ENCODE assay signal across 8 mouse cellular contexts in genomic region chr3:95216655-95217254, GRCm38 (mm10). TPM values are rescaled to one million over a fixed set of nuclear protein-coding genes. Genes with fewer than 3 reads are reported as not detected.
DNase-seq lines count a peak whose midpoint lies in the region; ATAC-seq and TF ChIP-seq lines count a peak whose summit lies in the region.

No protein-coding gene starts in this region.

- no peak for TF ChIP-seq CTCF in G1E (IDR thresholded peaks at IDR 0.05; ENCODE audit: low read depth, low read length)

- ATAC-seq in heart, embryonic 13.5 days (ENCODE audit: extremely low read depth, insufficient number of reproducible peaks, low FRiP score, low TSS enrichment), result no peak
- ATAC-seq in G1E (ENCODE audit: extremely low read depth, insufficient number of reproducible peaks, low FRiP score, poor library complexity, severe bottlenecking), result no peak
- ATAC-seq in hindbrain, embryonic 12.5 days (ENCODE audit: low FRiP score), result peak; percentile 45; the same call in 1 of the 2 replicates

- peaks cover 63% of the 10 kb centered on the region for H3K36me3 ChIP-seq in heart, embryonic 13.5 days
- peaks cover 68% of the 10 kb centered on the region for H3K36me3 ChIP-seq in G1E (replicated peaks)
- H3K36me3 ChIP-seq in hindbrain, embryonic 12.5 days, result peaks cover 43% of the 10 kb centered on the region
- H3K36me3 ChIP-seq in midbrain, embryonic 10.5 days, result peaks cover 76% of the 10 kb centered on the region

- DNase-seq in heart, postnatal 14 days, result no peak
- no peak for DNase-seq in G1E (ENCODE audit: low spot score)
- DNase-seq in midbrain, embryonic 10.5 days (ENCODE audit: low spot score), result no peak
- no peak for DNase-seq in right cerebral cortex, postnatal 10 days (ENCODE audit: low spot score in 2 of 2)
- no peak for DNase-seq in left cerebral cortex, postnatal 14 days (ENCODE audit: low spot score in 2 of 2)
- no peak for DNase-seq in layer of hippocampus, postnatal 25 days (ENCODE audit: extremely low spot score in 1 of 2, low spot score in 1 of 2)

- H3K27ac ChIP-seq in heart, embryonic 13.5 days (replicated peaks), result peak overlapping the region; percentile 99
- peak overlapping the region; percentile 98 for H3K27ac ChIP-seq in hindbrain, embryonic 12.5 days
- peak overlapping the region; percentile 97 for H3K27ac ChIP-seq in midbrain, embryonic 10.5 days (replicated peaks)

- H3K4me1 ChIP-seq in heart, embryonic 13.5 days, result peaks cover 18% of the 10 kb centered on the region
- H3K4me1 ChIP-seq in G1E (ENCODE audit: insufficient read depth, low read depth, low read length), result peaks cover 46% of the 10 kb centered on the region
- H3K4me1 ChIP-seq in hindbrain, embryonic 12.5 days, result 0 out of 2 replicates have a peak, but pooled peaks cover 13% of the 10 kb centered on the region
- H3K4me1 ChIP-seq in midbrain, embryonic 10.5 days, result peaks cover 19% of the 10 kb centered on the region

- H3K4me3 ChIP-seq in heart, embryonic 13.5 days, result peak overlapping the region; percentile 76
- H3K4me3 ChIP-seq in G1E (ENCODE audit: low read depth, low read length), result peak overlapping the region; percentile 79
- peak overlapping the region; percentile 75 for H3K4me3 ChIP-seq in hindbrain, embryonic 12.5 days
- peak overlapping the region; percentile 64 for H3K4me3 ChIP-seq in midbrain, embryonic 10.5 days

- no peaks in the 10 kb centered on the region for H3K27me3 ChIP-seq in heart, embryonic 13.5 days (replicated peaks)
- H3K27me3 ChIP-seq in G1E (ENCODE audit: insufficient read depth, low read length), result no peaks in the 10 kb centered on the region
- no peaks in the 10 kb centered on the region for H3K27me3 ChIP-seq in hindbrain, embryonic 12.5 days
- H3K27me3 ChIP-seq in midbrain, embryonic 10.5 days (ENCODE audit: low read depth, poor library complexity, severe bottlenecking), result no peaks in the 10 kb centered on the region

- peak overlapping the region; percentile 92 for H3K9ac ChIP-seq in heart, embryonic 13.5 days
- H3K9ac ChIP-seq in hindbrain, embryonic 12.5 days, result peak overlapping the region; percentile 85

- peak overlapping the region; percentile 78 for H3K4me2 ChIP-seq in heart, embryonic 13.5 days
- H3K4me2 ChIP-seq in hindbrain, embryonic 12.5 days (replicated peaks), result peak overlapping the region; percentile 60

- intact Hi-C loops in heart, postnatal 14 days (cut with DNase I), result loop anchor here (2.0 to 5.0 kb wide), 2 partner anchors 46 to 74 kb away; partner anchors contain the start of gene Tnfaip8l2
- intact Hi-C loops in left cerebral cortex, postnatal 14 days (cut with DNase I), result loop anchor here (2.0 to 5.0 kb wide), 2 partner anchors 54 to 74 kb away; partner anchors contain the start of genes Sema6c and Tnfaip8l2

- no peaks in the 10 kb centered on the region for H3K9me3 ChIP-seq in heart, embryonic 13.5 days
- no peaks in the 10 kb centered on the region for H3K9me3 ChIP-seq in G1E (replicated peaks)
- H3K9me3 ChIP-seq in hindbrain, embryonic 12.5 days (replicated peaks), result no peaks in the 10 kb centered on the region
- H3K9me3 ChIP-seq in midbrain, embryonic 10.5 days (replicated peaks), result no peaks in the 10 kb centered on the region

- 14% methylated on average over 4 of the region's 4 CpGs for WGBS in heart, embryonic 13.5 days
- WGBS in hindbrain, embryonic 12.5 days, result 26% methylated on average over 4 of the region's 4 CpGs
- 31% methylated on average over 4 of the region's 4 CpGs for WGBS in midbrain, embryonic 10.5 days

RNA-seq across cellular contexts. Expression of gene Gabpb2, which starts 1.0 kb away (rescaled TPM):
- 5.1 and 5.4 TPM in 2 replicates for polyA plus RNA-seq in heart, embryonic 13.5 days (2015; fragmentation: Nextera tagmentation; extraction: Ambion mirVana)
- total RNA-seq in heart, postnatal 14 days (2021), result 10 to 100 TPM; 14.9 to 15.0 TPM
- 62.8 and 72.3 TPM in 2 replicates for total RNA-seq in G1E (2014; fragmentation: Nextera tagmentation)
- total RNA-seq in G1E (2017), result 91.7 and 110 TPM in 2 replicates
- polyA plus RNA-seq in G1E (2012), result 3.9 and 6.2 TPM in 2 replicates
- polyA plus RNA-seq in hindbrain, embryonic 12.5 days (2016; fragmentation: Nextera tagmentation; extraction: Ambion mirVana), result 10.1 and 10.8 TPM in 2 replicates
- polyA plus RNA-seq in midbrain, embryonic 10.5 days (2016; fragmentation: Nextera tagmentation; extraction: Ambion mirVana), result 10.6 and 11.3 TPM in 2 replicates
- total RNA-seq in left cerebral cortex, postnatal 14 days (2021), result 1 to 10 TPM; 7.5 to 7.8 TPM
- 10 to 100 TPM; 10.9 to 15.1 TPM for total RNA-seq in layer of hippocampus, postnatal 25 days (2021)

RNA-seq across cellular contexts. Expression of gene Cdc42se1, which starts 11.8 kb away (rescaled TPM):
- 51.6 and 52.3 TPM in 2 replicates for polyA plus RNA-seq in heart, embryonic 13.5 days (2015; fragmentation: Nextera tagmentation; extraction: Ambion mirVana)
- total RNA-seq in heart, postnatal 14 days (2021), result 10 to 100 TPM; 31.9 to 33.6 TPM
- total RNA-seq in G1E (2014; fragmentation: Nextera tagmentation) (105 and 109 TPM in 2 replicates), G1E (2017) (88.3 and 91.8 TPM in 2 replicates)
- 128 and 150 TPM in 2 replicates for polyA plus RNA-seq in G1E (2012)
- 91.7 and 95.8 TPM in 2 replicates for polyA plus RNA-seq in hindbrain, embryonic 12.5 days (2016; fragmentation: Nextera tagmentation; extraction: Ambion mirVana)
- 92.5 and 92.7 TPM in 2 replicates for polyA plus RNA-seq in midbrain, embryonic 10.5 days (2016; fragmentation: Nextera tagmentation; extraction: Ambion mirVana)
- 10 to 100 TPM; 67.3 to 71.2 TPM for total RNA-seq in left cerebral cortex, postnatal 14 days (2021)
- total RNA-seq in layer of hippocampus, postnatal 25 days (2021), result 10 to 100 TPM; 73.5 to 83.9 TPM

RNA-seq across cellular contexts. Expression of gene Mllt11, which starts 15.2 kb away (rescaled TPM):
- 11.0 and 11.5 TPM in 2 replicates for polyA plus RNA-seq in heart, embryonic 13.5 days (2015; fragmentation: Nextera tagmentation; extraction: Ambion mirVana)
- 1 to 10 TPM; 6.7 to 7.8 TPM for total RNA-seq in heart, postnatal 14 days (2021)
- total RNA-seq in G1E (2014; fragmentation: Nextera tagmentation), result 7.7 and 8.1 TPM in 2 replicates
- total RNA-seq in G1E (2017), result 8.3 and 10.4 TPM in 2 replicates
- polyA plus RNA-seq in G1E (2012), result 3.3 and 4.1 TPM in 2 replicates
- polyA plus RNA-seq in hindbrain, embryonic 12.5 days (2016; fragmentation: Nextera tagmentation; extraction: Ambion mirVana), result 116 and 124 TPM in 2 replicates
- 41.1 and 72.9 TPM in 2 replicates for polyA plus RNA-seq in midbrain, embryonic 10.5 days (2016; fragmentation: Nextera tagmentation; extraction: Ambion mirVana)
- total RNA-seq in left cerebral cortex, postnatal 14 days (2021), result 100 to 1,000 TPM; 468 to 474 TPM
- 100 to 1,000 TPM; 350 to 366 TPM for total RNA-seq in layer of hippocampus, postnatal 25 days (2021)

RNA-seq across cellular contexts. Expression of gene Gm128, which starts 24.6 kb away (rescaled TPM):
- 0.24 and 0.37 TPM in 2 replicates for polyA plus RNA-seq in heart, embryonic 13.5 days (2015; fragmentation: Nextera tagmentation; extraction: Ambion mirVana)
- total RNA-seq in heart, postnatal 14 days (2021), result not detected
- 0.78 TPM in 1 of 2 replicates, not detected in the other for total RNA-seq in G1E (2014; fragmentation: Nextera tagmentation)
- total RNA-seq in G1E (2017), result 0.12 TPM in 1 of 2 replicates, not detected in the other
- not detected in 2 replicates for polyA plus RNA-seq in G1E (2012)
- polyA plus RNA-seq in hindbrain, embryonic 12.5 days (2016; fragmentation: Nextera tagmentation; extraction: Ambion mirVana), result 0.25 and 0.42 TPM in 2 replicates
- 0.24 and 0.25 TPM in 2 replicates for polyA plus RNA-seq in midbrain, embryonic 10.5 days (2016; fragmentation: Nextera tagmentation; extraction: Ambion mirVana)
- total RNA-seq in left cerebral cortex, postnatal 14 days (2021), result not detected
- total RNA-seq in layer of hippocampus, postnatal 25 days (2021), result under 1 TPM in 1 of 2 experiments, not detected in 1; 0.12 TPM

RNA-seq across cellular contexts. Expression of gene Bnipl, which starts 34.2 kb away (rescaled TPM):
- polyA plus RNA-seq in heart, embryonic 13.5 days (2015; fragmentation: Nextera tagmentation; extraction: Ambion mirVana), result 0.23 and 0.24 TPM in 2 replicates
- total RNA-seq in heart, postnatal 14 days (2021), result under 1 TPM in 1 of 2 experiments, not detected in 1; 0.32 TPM
- total RNA-seq in G1E (2014; fragmentation: Nextera tagmentation) (not detected in 2 replicates), G1E (2017) (0.35 TPM in 1 of 2 replicates, not detected in the other)
- polyA plus RNA-seq in G1E (2012), result 0.03 and 0.12 TPM in 2 replicates
- polyA plus RNA-seq in hindbrain, embryonic 12.5 days (2016; fragmentation: Nextera tagmentation; extraction: Ambion mirVana), result 1.0 and 1.1 TPM in 2 replicates
- 0.09 and 0.32 TPM in 2 replicates for polyA plus RNA-seq in midbrain, embryonic 10.5 days (2016; fragmentation: Nextera tagmentation; extraction: Ambion mirVana)
- under 1 TPM in 1 of 2 experiments, not detected in 1; 0.33 TPM for total RNA-seq in left cerebral cortex, postnatal 14 days (2021)
- total RNA-seq in layer of hippocampus, postnatal 25 days (2021), result under 1 TPM; 0.22 to 0.52 TPM

Comparison
In these comparisons a context has a peak if more than half of its experiments do, and no peak if none do; other contexts are left out.
1. RNA of gene Mllt11, which starts 15.2 kb away (total RNA-seq): 468 to 474 TPM in left cerebral cortex, postnatal 14 days and 350 to 366 TPM in layer of hippocampus, postnatal 25 days; 7.7 to 10.4 TPM in G1E and 6.7 to 7.8 TPM in heart, postnatal 14 days; every median in the first group is over 10 times any median in the second.
2. Peak in every context shown above with its lines, with median percentiles within 50 percentile points of each other: H3K27ac ChIP-seq and H3K4me3 ChIP-seq.